Mouse (Mus musculus): Measurements from ENCODE around the gene Sbk1.
A peak's percentile ranks its signal among the peaks of the same experiment; 100 is the strongest.
"Not testable (repeated sequence)": the region's sequence is repeated elsewhere in the genome, so short reads cannot be mapped to it uniquely, and the experiment has no call there.

Gene Sbk1

GRCm38 (mm10) chr7:126265949-126266348 is 6.5 kb upstream of the Sbk1 start:
- peak; percentile 92 for DNase-seq

GRCm38 (mm10) chr7:126266372-126266870 is 6.0 kb upstream of the Sbk1 start:
- DNase-seq = no peak

GRCm38 (mm10) chr7:126267606-126268005 is 4.8 kb upstream of the Sbk1 start:
- DNase-seq = no peak

GRCm38 (mm10) chr7:126272770-126273311 is 422 bp downstream of the Sbk1 start:
- no peak for DNase-seq

- no peak for DNase-seq
Measured at GRCm38 (mm10) chr7:126273351-126274042, 1.1 kb downstream of the Sbk1 start.

GRCm38 (mm10) chr7:126274137-126274536 is 1.7 kb downstream of the Sbk1 start:
- DNase-seq = no peak

- DNase-seq = no peak
Measured at GRCm38 (mm10) chr7:126274626-126275025, 2.2 kb downstream of the Sbk1 start.

- DNase-seq = no peak
Measured at GRCm38 (mm10) chr7:126275711-126276110, 3.3 kb downstream of the Sbk1 start.

- no peak for DNase-seq
Measured at GRCm38 (mm10) chr7:126276297-126276696, 3.9 kb downstream of the Sbk1 start.

GRCm38 (mm10) chr7:126277536-126278295 is 5.3 kb downstream of the Sbk1 start:
- DNase-seq = no peak

- no peak for DNase-seq
Measured at GRCm38 (mm10) chr7:126278799-126279198, 6.4 kb downstream of the Sbk1 start.

- DNase-seq = no peak
Measured at GRCm38 (mm10) chr7:126279774-126280482, 7.5 kb downstream of the Sbk1 start.

GRCm38 (mm10) chr7:126280696-126281095 is 8.3 kb downstream of the Sbk1 start:
- DNase-seq = no peak

- no peak for DNase-seq
Measured at GRCm38 (mm10) chr7:126281876-126282682, 9.7 kb downstream of the Sbk1 start.

GRCm38 (mm10) chr7:126282683-126282990 is 10.2 kb downstream of the Sbk1 start:
- not testable (repeated sequence) for DNase-seq

- no peak for DNase-seq
Measured at GRCm38 (mm10) chr7:126284021-126284420, 11.6 kb downstream of the Sbk1 start.

GRCm38 (mm10) chr7:126284441-126284840 is 12.0 kb downstream of the Sbk1 start:
- DNase-seq = no peak

- peak; percentile 81 for DNase-seq
Measured at GRCm38 (mm10) chr7:126284865-126285264, 12.4 kb downstream of the Sbk1 start.

- DNase-seq = peak; percentile 93
Measured at GRCm38 (mm10) chr7:126285293-126286211, 13.1 kb downstream of the Sbk1 start.

- DNase-seq = no peak
Measured at GRCm38 (mm10) chr7:126286311-126286710, 13.9 kb downstream of the Sbk1 start.

GRCm38 (mm10) chr7:126287493-126288103 is 15.2 kb downstream of the Sbk1 start:
- peak; percentile 71 for DNase-seq
